Mouse (Mus musculus): Measurements from ENCODE around the gene Cx3cr1. TPM values are rescaled to one million over a fixed set of nuclear protein-coding genes. Genes with fewer than 3 reads are reported as not detected.

Cx3cr1 gene
- polyA plus RNA-seq, 1 experiment, result not detected

- Histone ChIP-seq H3K4me2 (ENCODE audit: low read depth) (no peak overlapping the region), H3K4me3 (no peak overlapping the region), H3K79me2 (ENCODE audit: control insufficient read depth, insufficient read depth) (no peaks in the 10 kb centered on the region), H3K27me3 (ENCODE audit: control insufficient read depth, insufficient read depth, insufficient read length) (no peaks in the 10 kb centered on the region), H3ac (ENCODE audit: control insufficient read depth, insufficient read length) (no peak overlapping the region), H3K36me3 (ENCODE audit: control insufficient read depth, insufficient read depth) (peaks cover 8% of the 10 kb centered on the region)
- no peak for TF ChIP-seq MYOD1 (IDR thresholded peaks at IDR 0.05; ENCODE audit: control insufficient read depth in 1 of 3, insufficient read length in 2 of 3, low read depth in 2 of 3)
- TF ChIP-seq POLR2AphosphoS2 (IDR thresholded peaks at IDR 0.05; ENCODE audit: insufficient read length, low read depth), result no peak
- TF ChIP-seq MAX (IDR thresholded peaks at IDR 0.05; ENCODE audit: low read depth), result no peak
- no peak for TF ChIP-seq TCF12 (IDR thresholded peaks at IDR 0.05; ENCODE audit: insufficient read depth, poor library complexity, severe bottlenecking)
- TF ChIP-seq MYOG (IDR thresholded peaks at IDR 0.05; ENCODE audit: control insufficient read depth in 1 of 3, insufficient read depth in 1 of 3, insufficient read length in 2 of 3, low read depth in 2 of 3), result no peak
- TF ChIP-seq SRF (IDR thresholded peaks at IDR 0.05; ENCODE audit: control insufficient read depth, insufficient read length, low read depth), result no peak
- TF ChIP-seq E2F4 (IDR thresholded peaks at IDR 0.05; ENCODE audit: insufficient read depth), result no peak
- no peak for TF ChIP-seq REST (IDR thresholded peaks at IDR 0.05; ENCODE audit: insufficient read depth, insufficient read length)
- TF ChIP-seq USF1 (IDR thresholded peaks at IDR 0.05; ENCODE audit: low read depth), result no peak
- no peak for TF ChIP-seq CEBPB (IDR thresholded peaks at IDR 0.05; ENCODE audit: insufficient read depth, poor library complexity, severe bottlenecking)
- no peak for TF ChIP-seq TCF3 (IDR thresholded peaks at IDR 0.05; ENCODE audit: insufficient read length, low read depth)
- TF ChIP-seq POLR2A (IDR thresholded peaks at IDR 0.05; ENCODE audit: insufficient read length, low read depth), result no peak
Observed at GRCm38 (mm10) chr9:119970763-119971656, 98.7 kb downstream of the Cx3cr1 start.

- peaks cover 3% of the 10 kb centered on the region for H3K36me3 ChIP-seq (ENCODE audit: control insufficient read depth, insufficient read depth)
- H3ac ChIP-seq (ENCODE audit: control insufficient read depth, insufficient read length), result no peak overlapping the region
- no peaks in the 10 kb centered on the region for H3K79me2 ChIP-seq (ENCODE audit: control insufficient read depth, insufficient read depth)
- no peak for TF ChIP-seq E2F4 (IDR thresholded peaks at IDR 0.05; ENCODE audit: insufficient read depth)
- no peak for TF ChIP-seq TCF12 (IDR thresholded peaks at IDR 0.05; ENCODE audit: insufficient read depth, poor library complexity, severe bottlenecking)
- TF ChIP-seq TCF3 (IDR thresholded peaks at IDR 0.05; ENCODE audit: insufficient read length, low read depth), result no peak
- no peak for TF ChIP-seq MYOD1 (IDR thresholded peaks at IDR 0.05; ENCODE audit: control insufficient read depth in 1 of 3, insufficient read length in 2 of 3, low read depth in 2 of 3)
- no peak for TF ChIP-seq MYOG (IDR thresholded peaks at IDR 0.05; ENCODE audit: control insufficient read depth in 1 of 3, insufficient read depth in 1 of 3, insufficient read length in 2 of 3, low read depth in 2 of 3)
- no peak for TF ChIP-seq CEBPB (IDR thresholded peaks at IDR 0.05; ENCODE audit: insufficient read depth, poor library complexity, severe bottlenecking)
- TF ChIP-seq USF1 (IDR thresholded peaks at IDR 0.05; ENCODE audit: low read depth), result no peak
- H3K27me3 ChIP-seq (ENCODE audit: control insufficient read depth, insufficient read depth, insufficient read length), result no peaks in the 10 kb centered on the region
- H3K4me2 ChIP-seq (ENCODE audit: low read depth), result no peak overlapping the region
- no peak overlapping the region for H3K4me3 ChIP-seq
Observed at GRCm38 (mm10) chr9:119970221-119970620, 99.5 kb downstream of the Cx3cr1 start.

- Histone ChIP-seq H3K36me3 (ENCODE audit: control insufficient read depth, insufficient read depth) (peaks cover 3% of the 10 kb centered on the region), H3K27me3 (ENCODE audit: control insufficient read depth, insufficient read depth, insufficient read length) (no peaks in the 10 kb centered on the region), H3K4me2 (ENCODE audit: low read depth) (no peak overlapping the region), H3ac (ENCODE audit: control insufficient read depth, insufficient read length) (no peak overlapping the region), H3K4me3 (no peak overlapping the region), H3K79me2 (ENCODE audit: control insufficient read depth, insufficient read depth) (no peaks in the 10 kb centered on the region)
- TF ChIP-seq MYOD1 (IDR thresholded peaks at IDR 0.05; ENCODE audit: control insufficient read depth in 1 of 3, insufficient read length in 2 of 3, low read depth in 2 of 3) (no peak), POLR2AphosphoS2 (IDR thresholded peaks at IDR 0.05; ENCODE audit: insufficient read length, low read depth) (no peak), USF1 (IDR thresholded peaks at IDR 0.05; ENCODE audit: low read depth) (no peak), SRF (IDR thresholded peaks at IDR 0.05; ENCODE audit: control insufficient read depth, insufficient read length, low read depth) (no peak), E2F4 (IDR thresholded peaks at IDR 0.05; ENCODE audit: insufficient read depth) (no peak), TCF12 (IDR thresholded peaks at IDR 0.05; ENCODE audit: insufficient read depth, poor library complexity, severe bottlenecking) (no peak), REST (IDR thresholded peaks at IDR 0.05; ENCODE audit: insufficient read depth, insufficient read length) (no peak), MYOG (IDR thresholded peaks at IDR 0.05; ENCODE audit: control insufficient read depth in 1 of 3, insufficient read depth in 1 of 3, insufficient read length in 2 of 3, low read depth in 2 of 3) (no peak), TCF3 (IDR thresholded peaks at IDR 0.05; ENCODE audit: insufficient read length, low read depth) (no peak), POLR2A (IDR thresholded peaks at IDR 0.05; ENCODE audit: insufficient read length, low read depth) (no peak), CEBPB (IDR thresholded peaks at IDR 0.05; ENCODE audit: insufficient read depth, poor library complexity, severe bottlenecking) (no peak), MAX (IDR thresholded peaks at IDR 0.05; ENCODE audit: low read depth) (no peak)
Observed at GRCm38 (mm10) chr9:119969811-119970210, 99.9 kb downstream of the Cx3cr1 start.

GRCm38 (mm10) chr9:119966221-119966910 lies 103.3 kb downstream of the Cx3cr1 start:
- H3K79me2 ChIP-seq (ENCODE audit: control insufficient read depth, insufficient read depth), result no peaks in the 10 kb centered on the region
- TF ChIP-seq MYOD1 (IDR thresholded peaks at IDR 0.05; ENCODE audit: control insufficient read depth in 1 of 3, insufficient read length in 2 of 3, low read depth in 2 of 3), result no peak
- no peak for TF ChIP-seq TCF3 (IDR thresholded peaks at IDR 0.05; ENCODE audit: insufficient read length, low read depth)
- no peak for TF ChIP-seq MYOG (IDR thresholded peaks at IDR 0.05; ENCODE audit: control insufficient read depth in 1 of 3, insufficient read depth in 1 of 3, insufficient read length in 2 of 3, low read depth in 2 of 3)
- no peak for TF ChIP-seq TCF12 (IDR thresholded peaks at IDR 0.05; ENCODE audit: insufficient read depth, poor library complexity, severe bottlenecking)
- no peak for TF ChIP-seq POLR2AphosphoS2 (IDR thresholded peaks at IDR 0.05; ENCODE audit: insufficient read length, low read depth)
- TF ChIP-seq SRF (IDR thresholded peaks at IDR 0.05; ENCODE audit: control insufficient read depth, insufficient read length, low read depth), result no peak
- no peak for TF ChIP-seq CEBPB (IDR thresholded peaks at IDR 0.05; ENCODE audit: insufficient read depth, poor library complexity, severe bottlenecking)
- no peak for TF ChIP-seq POLR2A (IDR thresholded peaks at IDR 0.05; ENCODE audit: insufficient read length, low read depth)
- no peak for TF ChIP-seq E2F4 (IDR thresholded peaks at IDR 0.05; ENCODE audit: insufficient read depth)
- no peak overlapping the region for H3K4me3 ChIP-seq
- H3ac ChIP-seq (ENCODE audit: control insufficient read depth, insufficient read length), result no peak overlapping the region
- H3K36me3 ChIP-seq (ENCODE audit: control insufficient read depth, insufficient read depth), result no peaks in the 10 kb centered on the region
- H3K27me3 ChIP-seq (ENCODE audit: control insufficient read depth, insufficient read depth, insufficient read length), result no peaks in the 10 kb centered on the region
- no peak overlapping the region for H3K4me2 ChIP-seq (ENCODE audit: low read depth)
